In genomic region chr3:30696346-30696745, GRCm38 (mm10) we compare ENCODE assay signal across 8 mouse cellular contexts. TPM values are rescaled to one million over a fixed set of nuclear protein-coding genes. Genes with fewer than 3 reads are reported as not detected.
A peak's percentile ranks its signal among the peaks of the same experiment; 100 is the strongest.
DNase-seq lines count a peak whose midpoint lies in the region; ATAC-seq and TF ChIP-seq lines count a peak whose summit lies in the region.

No protein-coding gene starts in this region.

- no peaks in the 10 kb centered on the region for H3K9me3 ChIP-seq in midbrain, embryonic 10.5 days (replicated peaks)
- no peaks in the 10 kb centered on the region for H3K9me3 ChIP-seq in midbrain, embryonic 16.5 days (replicated peaks; ENCODE audit: control insufficient read depth, low read length, poor library complexity, severe bottlenecking)
- H3K9me3 ChIP-seq in hindbrain, embryonic 15.5 days = no peaks in the 10 kb centered on the region
- H3K9me3 ChIP-seq in midbrain, embryonic 13.5 days = no peaks in the 10 kb centered on the region

- H3K9ac ChIP-seq in midbrain, embryonic 16.5 days (ENCODE audit: low read depth, low read length) = no peak overlapping the region
- no peak overlapping the region for H3K9ac ChIP-seq in hindbrain, embryonic 15.5 days
- no peak overlapping the region for H3K9ac ChIP-seq in midbrain, embryonic 13.5 days (replicated peaks)

- TF ChIP-seq POLR2A in bone marrow, adult 2 months (IDR thresholded peaks at IDR 0.05; ENCODE audit: borderline replicate concordance, control insufficient read depth, low read depth, low read length) = no peak

- no peak for ATAC-seq in midbrain, embryonic 16.5 days
- peak; percentile 73 for ATAC-seq in erythroblast, adult 5-6 weeks (replicated peaks; ENCODE audit: low FRiP score, poor library complexity, severe bottlenecking)
- ATAC-seq in hindbrain, embryonic 15.5 days (ENCODE audit: low FRiP score, low read depth) = 0 out of 2 replicates have a peak, but pooled peaks have one; percentile 19
- ATAC-seq in midbrain, embryonic 13.5 days = 0 out of 2 replicates have a peak, but pooled peaks have one; percentile 27

- no peaks in the 10 kb centered on the region for H3K4me1 ChIP-seq in midbrain, embryonic 10.5 days
- no peaks in the 10 kb centered on the region for H3K4me1 ChIP-seq in midbrain, embryonic 16.5 days (ENCODE audit: control insufficient read depth, insufficient read depth, low read length)
- no peaks in the 10 kb centered on the region for H3K4me1 ChIP-seq in bone marrow, adult 2 months (ENCODE audit: control insufficient read depth, insufficient read depth, low read length)
- H3K4me1 ChIP-seq in hindbrain, embryonic 15.5 days (replicated peaks) = no peaks in the 10 kb centered on the region
- H3K4me1 ChIP-seq in midbrain, embryonic 13.5 days (replicated peaks) = no peaks in the 10 kb centered on the region

- 19% methylated on average over 2 of the region's 2 CpGs for WGBS in midbrain, embryonic 10.5 days
- WGBS in midbrain, embryonic 16.5 days = 17% methylated on average over 2 of the region's 2 CpGs
- WGBS in bone marrow, adult 2 months = 16% methylated on average over 2 of the region's 2 CpGs
- WGBS in hindbrain, embryonic 15.5 days = 17% methylated on average over 2 of the region's 2 CpGs
- WGBS in midbrain, embryonic 13.5 days = 28% methylated on average over 2 of the region's 2 CpGs

- H3K27ac ChIP-seq in midbrain, embryonic 10.5 days (replicated peaks) = no peak overlapping the region
- no peak overlapping the region for H3K27ac ChIP-seq in midbrain, embryonic 16.5 days (ENCODE audit: low read length)
- H3K27ac ChIP-seq in bone marrow, adult 2 months (ENCODE audit: control insufficient read depth, insufficient read depth, low read depth, low read length, poor library complexity) = no peak overlapping the region
- H3K27ac ChIP-seq in hindbrain, embryonic 15.5 days (replicated peaks) = no peak overlapping the region
- H3K27ac ChIP-seq in midbrain, embryonic 13.5 days = no peak overlapping the region

- peak; percentile 34 for TF ChIP-seq CTCF in bone marrow, adult 2 months (IDR thresholded peaks at IDR 0.05; ENCODE audit: control insufficient read depth, insufficient read depth, low read length)

- H3K27me3 ChIP-seq in midbrain, embryonic 10.5 days (ENCODE audit: low read depth, poor library complexity, severe bottlenecking) = no peaks in the 10 kb centered on the region
- no peaks in the 10 kb centered on the region for H3K27me3 ChIP-seq in midbrain, embryonic 16.5 days (ENCODE audit: control insufficient read depth, insufficient read depth, low read depth, low read length)
- H3K27me3 ChIP-seq in hindbrain, embryonic 15.5 days = no peaks in the 10 kb centered on the region
- H3K27me3 ChIP-seq in midbrain, embryonic 13.5 days = no peaks in the 10 kb centered on the region

- DNase-seq in midbrain, embryonic 10.5 days (ENCODE audit: low spot score) = peak; percentile 51
- DNase-seq in layer of hippocampus, postnatal 25 days (ENCODE audit: extremely low spot score in 1 of 2, low spot score in 1 of 2) = peak; percentile 45 to 81
- DNase-seq in urinary bladder, postnatal 25 days (ENCODE audit: low spot score) = peak; percentile 50

- H3K4me3 ChIP-seq in midbrain, embryonic 10.5 days = no peak overlapping the region
- no peak overlapping the region for H3K4me3 ChIP-seq in midbrain, embryonic 16.5 days (ENCODE audit: low read depth, low read length)
- no peak overlapping the region for H3K4me3 ChIP-seq in bone marrow, adult 2 months (replicated peaks; ENCODE audit: control insufficient read depth, low read depth, low read length)
- H3K4me3 ChIP-seq in hindbrain, embryonic 15.5 days = no peak overlapping the region
- no peak overlapping the region for H3K4me3 ChIP-seq in midbrain, embryonic 13.5 days (replicated peaks)

- no peak overlapping the region for H3K4me2 ChIP-seq in midbrain, embryonic 16.5 days (ENCODE audit: low read length)
- no peak overlapping the region for H3K4me2 ChIP-seq in hindbrain, embryonic 15.5 days
- H3K4me2 ChIP-seq in midbrain, embryonic 13.5 days (replicated peaks) = no peak overlapping the region

- H3K36me3 ChIP-seq in midbrain, embryonic 10.5 days = no peaks in the 10 kb centered on the region
- no peaks in the 10 kb centered on the region for H3K36me3 ChIP-seq in midbrain, embryonic 16.5 days (ENCODE audit: control insufficient read depth, insufficient read depth, low read length)
- no peaks in the 10 kb centered on the region for H3K36me3 ChIP-seq in hindbrain, embryonic 15.5 days
- no peaks in the 10 kb centered on the region for H3K36me3 ChIP-seq in midbrain, embryonic 13.5 days

RNA-seq across cellular contexts. Expression of gene Lrrc31, which starts 3.3 kb away (rescaled TPM):
- polyA plus RNA-seq in midbrain, embryonic 10.5 days (2016; fragmentation: Nextera tagmentation; extraction: Ambion mirVana) = not detected in 2 replicates
- polyA plus RNA-seq in midbrain, embryonic 16.5 days (2015; fragmentation: Nextera tagmentation; extraction: Ambion mirVana) = 0.10 TPM in 1 of 2 replicates, not detected in the other
- polyA plus RNA-seq in bone marrow, adult 2 months (2011; ENCODE audit: insufficient read depth, insufficient read length, low replicate concordance, missing spikeins) = 2.2 TPM in 1 of 2 replicates, not detected in the other
- not detected in 2 replicates for total RNA-seq in erythroblast, adult 5-6 weeks (2015; ENCODE audit: low replicate concordance)
- total RNA-seq in erythroblast, adult 5-6 weeks (2017; ENCODE audit: low replicate concordance) = 0.84 TPM in 1 of 2 replicates, not detected in the other
- polyA plus RNA-seq in hindbrain, embryonic 15.5 days (2015; fragmentation: Nextera tagmentation; extraction: Ambion mirVana) = 0.29 TPM in 1 of 2 replicates, not detected in the other
- not detected for total RNA-seq in layer of hippocampus, postnatal 25 days (2021)
- 0.11 TPM in 1 of 2 replicates, not detected in the other for polyA plus RNA-seq in midbrain, embryonic 13.5 days (2015; fragmentation: Nextera tagmentation; extraction: Ambion mirVana)

RNA-seq across cellular contexts. Expression of gene Lrrc34, which starts 48.7 kb away (rescaled TPM):
- 1.8 and 2.5 TPM in 2 replicates for polyA plus RNA-seq in midbrain, embryonic 10.5 days (2016; fragmentation: Nextera tagmentation; extraction: Ambion mirVana)
- polyA plus RNA-seq in midbrain, embryonic 16.5 days (2015; fragmentation: Nextera tagmentation; extraction: Ambion mirVana) = 1.7 and 1.9 TPM in 2 replicates
- polyA plus RNA-seq in bone marrow, adult 2 months (2011; ENCODE audit: insufficient read depth, insufficient read length, low replicate concordance, missing spikeins) = 2.1 TPM in 1 of 2 replicates, not detected in the other
- total RNA-seq in erythroblast, adult 5-6 weeks (2015; ENCODE audit: low replicate concordance) = not detected in 2 replicates
- total RNA-seq in erythroblast, adult 5-6 weeks (2017; ENCODE audit: low replicate concordance) = not detected in 2 replicates
- 1.3 and 1.4 TPM in 2 replicates for polyA plus RNA-seq in hindbrain, embryonic 15.5 days (2015; fragmentation: Nextera tagmentation; extraction: Ambion mirVana)
- not detected for total RNA-seq in layer of hippocampus, postnatal 25 days (2021)
- 0.93 and 1.2 TPM in 2 replicates for polyA plus RNA-seq in midbrain, embryonic 13.5 days (2015; fragmentation: Nextera tagmentation; extraction: Ambion mirVana)

RNA-seq across cellular contexts. Expression of gene Samd7, which starts 49.7 kb away (rescaled TPM):
- not detected in 2 replicates for polyA plus RNA-seq in midbrain, embryonic 10.5 days (2016; fragmentation: Nextera tagmentation; extraction: Ambion mirVana)
- 0.05 and 0.12 TPM in 2 replicates for polyA plus RNA-seq in midbrain, embryonic 16.5 days (2015; fragmentation: Nextera tagmentation; extraction: Ambion mirVana)
- polyA plus RNA-seq in bone marrow, adult 2 months (2011; ENCODE audit: insufficient read depth, insufficient read length, low replicate concordance, missing spikeins) = not detected in 2 replicates
- total RNA-seq in erythroblast, adult 5-6 weeks (2015; ENCODE audit: low replicate concordance) = not detected in 2 replicates
- total RNA-seq in erythroblast, adult 5-6 weeks (2017; ENCODE audit: low replicate concordance) = 0.26 and 0.84 TPM in 2 replicates
- 0.06 TPM in 1 of 2 replicates, not detected in the other for polyA plus RNA-seq in hindbrain, embryonic 15.5 days (2015; fragmentation: Nextera tagmentation; extraction: Ambion mirVana)
- not detected for total RNA-seq in layer of hippocampus, postnatal 25 days (2021)
- polyA plus RNA-seq in midbrain, embryonic 13.5 days (2015; fragmentation: Nextera tagmentation; extraction: Ambion mirVana) = not detected in 2 replicates

RNA-seq across cellular contexts. Expression of gene Lrriq4, which starts 52.0 kb away (rescaled TPM):
- polyA plus RNA-seq in midbrain, embryonic 10.5 days (2016; fragmentation: Nextera tagmentation; extraction: Ambion mirVana) = not detected in 2 replicates
- polyA plus RNA-seq in midbrain, embryonic 16.5 days (2015; fragmentation: Nextera tagmentation; extraction: Ambion mirVana) = not detected in 2 replicates
- polyA plus RNA-seq in bone marrow, adult 2 months (2011; ENCODE audit: insufficient read depth, insufficient read length, low replicate concordance, missing spikeins) = not detected in 2 replicates
- not detected in 2 replicates for total RNA-seq in erythroblast, adult 5-6 weeks (2015; ENCODE audit: low replicate concordance)
- total RNA-seq in erythroblast, adult 5-6 weeks (2017; ENCODE audit: low replicate concordance) = not detected in 2 replicates
- not detected in 2 replicates for polyA plus RNA-seq in hindbrain, embryonic 15.5 days (2015; fragmentation: Nextera tagmentation; extraction: Ambion mirVana)
- not detected for total RNA-seq in layer of hippocampus, postnatal 25 days (2021)
- not detected in 2 replicates for polyA plus RNA-seq in midbrain, embryonic 13.5 days (2015; fragmentation: Nextera tagmentation; extraction: Ambion mirVana)
